Mouse (Mus musculus): ENCODE data around the gene Ttc41.

Gene Ttc41

GRCm38 (mm10) chr10:86731500-86731863, 25.9 kb downstream of the Ttc41 start:
- in situ Hi-C loops (cut with MboI; ENCODE audit: low pct_unique_long_range_greater_than_20kb in 1 of 2, low sequenced_read_pairs in 2 of 2, unreplicated experiment in 1 of 2) = no loop called here

- in situ Hi-C loops (cut with MboI; ENCODE audit: low pct_unique_long_range_greater_than_20kb in 1 of 2, low sequenced_read_pairs in 2 of 2, unreplicated experiment in 1 of 2) = no loop called here
These were observed 29.4 kb downstream of the Ttc41 start for GRCm38 (mm10) chr10:86735036-86735435.

GRCm38 (mm10) chr10:86742918-86743317, 37.3 kb downstream of the Ttc41 start:
- in situ Hi-C loops (cut with MboI; ENCODE audit: low pct_unique_long_range_greater_than_20kb in 1 of 2, low sequenced_read_pairs in 2 of 2, unreplicated experiment in 1 of 2) = no loop called here

GRCm38 (mm10) chr10:86744306-86744705, 38.7 kb downstream of the Ttc41 start:
- in situ Hi-C loops (cut with MboI; ENCODE audit: low pct_unique_long_range_greater_than_20kb in 1 of 2, low sequenced_read_pairs in 2 of 2, unreplicated experiment in 1 of 2) = no loop called here

GRCm38 (mm10) chr10:86755816-86756502, 50.3 kb downstream of the Ttc41 start:
- in situ Hi-C loops (cut with MboI; ENCODE audit: low pct_unique_long_range_greater_than_20kb in 1 of 2, low sequenced_read_pairs in 2 of 2, unreplicated experiment in 1 of 2) = no loop called here

GRCm38 (mm10) chr10:86757724-86758123, 52.1 kb downstream of the Ttc41 start:
- in situ Hi-C loops (cut with MboI; ENCODE audit: low pct_unique_long_range_greater_than_20kb in 1 of 2, low sequenced_read_pairs in 2 of 2, unreplicated experiment in 1 of 2) = no loop called here

GRCm38 (mm10) chr10:86758211-86758610, 52.6 kb downstream of the Ttc41 start:
- in situ Hi-C loops (cut with MboI; ENCODE audit: low pct_unique_long_range_greater_than_20kb in 1 of 2, low sequenced_read_pairs in 2 of 2, unreplicated experiment in 1 of 2) = no loop called here

GRCm38 (mm10) chr10:86761236-86761635, 55.6 kb downstream of the Ttc41 start:
- in situ Hi-C loops (cut with MboI; ENCODE audit: low pct_unique_long_range_greater_than_20kb in 1 of 2, low sequenced_read_pairs in 2 of 2, unreplicated experiment in 1 of 2) = no loop called here

GRCm38 (mm10) chr10:86761722-86762383, 56.2 kb downstream of the Ttc41 start:
- in situ Hi-C loops (cut with MboI; ENCODE audit: low pct_unique_long_range_greater_than_20kb in 1 of 2, low sequenced_read_pairs in 2 of 2, unreplicated experiment in 1 of 2) = no loop called here

GRCm38 (mm10) chr10:86762384-86762730, 56.7 kb downstream of the Ttc41 start:
- in situ Hi-C loops (cut with MboI; ENCODE audit: low pct_unique_long_range_greater_than_20kb in 1 of 2, low sequenced_read_pairs in 2 of 2, unreplicated experiment in 1 of 2) = no loop called here

- in situ Hi-C loops (cut with MboI; ENCODE audit: low pct_unique_long_range_greater_than_20kb in 1 of 2, low sequenced_read_pairs in 2 of 2, unreplicated experiment in 1 of 2) = no loop called here
These were observed 58.1 kb downstream of the Ttc41 start, which contains the start of gene Gm49358 for GRCm38 (mm10) chr10:86763672-86764071. Gene Gm49358 (plus strand): TSS chr10:86763972.

GRCm38 (mm10) chr10:86765344-86765966, 59.8 kb downstream of the Ttc41 start:
- in situ Hi-C loops (cut with MboI; ENCODE audit: low pct_unique_long_range_greater_than_20kb in 1 of 2, low sequenced_read_pairs in 2 of 2, unreplicated experiment in 1 of 2) = no loop called here

- in situ Hi-C loops (cut with MboI; ENCODE audit: low pct_unique_long_range_greater_than_20kb in 1 of 2, low sequenced_read_pairs in 2 of 2, unreplicated experiment in 1 of 2) = no loop called here
These were observed 63.6 kb downstream of the Ttc41 start for GRCm38 (mm10) chr10:86769216-86769615.

GRCm38 (mm10) chr10:86769797-86770196, 64.2 kb downstream of the Ttc41 start:
- in situ Hi-C loops (cut with MboI; ENCODE audit: low pct_unique_long_range_greater_than_20kb in 1 of 2, low sequenced_read_pairs in 2 of 2, unreplicated experiment in 1 of 2) = no loop called here

GRCm38 (mm10) chr10:86771701-86772100, 66.1 kb downstream of the Ttc41 start:
- in situ Hi-C loops (cut with MboI; ENCODE audit: low pct_unique_long_range_greater_than_20kb in 1 of 2, low sequenced_read_pairs in 2 of 2, unreplicated experiment in 1 of 2) = no loop called here

- in situ Hi-C loops (cut with MboI; ENCODE audit: low pct_unique_long_range_greater_than_20kb in 1 of 2, low sequenced_read_pairs in 2 of 2, unreplicated experiment in 1 of 2) = no loop called here
These were observed 66.6 kb downstream of the Ttc41 start for GRCm38 (mm10) chr10:86772231-86772631.

- in situ Hi-C loops (cut with MboI; ENCODE audit: low pct_unique_long_range_greater_than_20kb in 1 of 2, low sequenced_read_pairs in 2 of 2, unreplicated experiment in 1 of 2) = no loop called here
These were observed 67.7 kb downstream of the Ttc41 start for GRCm38 (mm10) chr10:86773360-86773759.

- in situ Hi-C loops (cut with MboI; ENCODE audit: low pct_unique_long_range_greater_than_20kb in 1 of 2, low sequenced_read_pairs in 2 of 2, unreplicated experiment in 1 of 2) = no loop called here
These were observed 70.7 kb downstream of the Ttc41 start for GRCm38 (mm10) chr10:86776281-86776680.

- in situ Hi-C loops (cut with MboI; ENCODE audit: low pct_unique_long_range_greater_than_20kb in 1 of 2, low sequenced_read_pairs in 2 of 2, unreplicated experiment in 1 of 2) = no loop called here
These were observed 72.2 kb downstream of the Ttc41 start for GRCm38 (mm10) chr10:86777614-86778319.

All from mouse embryonic stem cell (cell line).